Mouse (Mus musculus): Measurements from ENCODE around the gene Zfp207.

DNA sequence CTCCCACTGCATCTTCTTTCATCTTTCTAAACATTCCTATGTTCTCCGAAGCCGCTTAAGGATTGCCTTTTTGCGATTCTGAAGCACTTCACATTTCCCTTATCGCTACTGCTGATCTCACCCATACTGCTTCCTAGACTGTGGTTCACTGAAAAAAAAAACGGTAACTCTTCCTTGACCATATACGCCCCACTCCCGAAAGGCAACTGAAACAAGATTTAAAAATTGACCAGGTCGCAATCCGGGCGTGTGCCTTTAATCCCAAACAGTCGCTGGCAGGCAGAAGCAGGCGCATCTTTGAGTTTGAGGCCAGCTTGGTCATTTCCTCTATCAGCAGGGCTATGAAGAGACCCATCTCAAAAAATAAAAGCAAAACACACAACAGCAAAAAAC lies 457 bp upstream of the Zfp207 start:
- TF ChIP-seq CTCF (IDR thresholded peaks at IDR 0.05; ENCODE audit: low read depth) (no peak), EP300 (optimal IDR thresholded peaks at IDR 0.05) (no peak)

Data from stomach, postnatal 0 days (tissue).